Mouse (Mus musculus) limb, embryonic 11.5 days (tissue): ENCODE measurements around the gene Gm28041. TPM values are rescaled to one million over a fixed set of nuclear protein-coding genes. Genes with fewer than 3 reads are reported as not detected.
A peak's percentile ranks its signal among the peaks of the same experiment; 100 is the strongest.
"Not testable (repeated sequence)": the region's sequence is repeated elsewhere in the genome, so short reads cannot be mapped to it uniquely, and the experiment has no call there.

Experiments used
- ATAC-seq: fragments of 200-750 bp; cut with Nextera tagmentation; 2 replicates; pipeline ENCODE4 v1.8.0; 2017; ENCODE audit warnings: low read depth; ENCODE audit not compliant: insufficient number of reproducible peaks, low FRiP score, low TSS enrichment
- DNase-seq: peaks from one replicate; pipeline ENCODE4 v3.0.0-alpha.2; 2015; ENCODE audit warnings: low spot score
- H3K27ac ChIP-seq: fragments of 300-500 bp; sonication (generic); replicated peaks from 2 replicates; pipeline ENCODE4 v1.5.1; 2014; ENCODE audit warnings: low read depth, mild to moderate bottlenecking, low read length
- H3K27me3 ChIP-seq: fragments of 300-500 bp; sonication (generic); 2 replicates; pipeline ENCODE4 v1.6.1; 2014; ENCODE audit warnings: mild to moderate bottlenecking, low read length, mixed read lengths; ENCODE audit not compliant: control insufficient read depth, insufficient read depth
- H3K36me3 ChIP-seq: fragments of 300-500 bp; sonication (generic); 2 replicates; pipeline ENCODE4 v1.6.1; 2014; ENCODE audit warnings: mild to moderate bottlenecking, low read length, moderate library complexity, mixed read lengths; ENCODE audit not compliant: control insufficient read depth, insufficient read depth
- H3K4me1 ChIP-seq: fragments of 300-500 bp; sonication (generic); 2 replicates; pipeline ENCODE4 v1.6.1; 2014; ENCODE audit warnings: low read length, mixed read lengths; ENCODE audit not compliant: control insufficient read depth, insufficient read depth
- H3K4me2 ChIP-seq: fragments of 300-500 bp; sonication (generic); 2 replicates; pipeline ENCODE4 v1.6.1; 2014; ENCODE audit warnings: low read depth, mild to moderate bottlenecking, moderate library complexity; ENCODE audit not compliant: severe bottlenecking
- H3K4me3 ChIP-seq: fragments of 300-500 bp; sonication (generic); 2 replicates; pipeline ENCODE4 v1.5.1; 2014; ENCODE audit warnings: low read depth, low read length
- H3K9ac ChIP-seq: fragments of 300-500 bp; sonication (generic); 2 replicates; pipeline ENCODE4 v1.6.1; 2014; ENCODE audit warnings: mild to moderate bottlenecking, low read length
- H3K9me3 ChIP-seq: fragments of 300-500 bp; sonication (generic); 2 replicates; pipeline ENCODE4 v1.6.1; 2016; ENCODE audit warnings: low read length; ENCODE audit not compliant: control insufficient read depth
- WGBS: fragments of 180-500 bp; shearing (Covaris S2); extraction: QIAGEN DNeasy Blood & Tissue Kit; methylation state at CpG from one replicate; pipeline ENCODE4 v1.1.7; 2014; 5-methylcytosine and 5-hydroxymethylcytosine counted together
- polyA plus RNA-seq: library from polyadenylated mRNA; unstranded; fragments of >200 nt; fragmentation: Nextera tagmentation; extraction: Ambion mirVana; gene quantifications from 2 replicates; pipeline ENCODE4 v1.2.1, GENCODE M21; 2014

Gene Gm28041
- 0.59 TPM in 1 of 2 replicates, not detected in the other for polyA plus RNA-seq

DNA sequence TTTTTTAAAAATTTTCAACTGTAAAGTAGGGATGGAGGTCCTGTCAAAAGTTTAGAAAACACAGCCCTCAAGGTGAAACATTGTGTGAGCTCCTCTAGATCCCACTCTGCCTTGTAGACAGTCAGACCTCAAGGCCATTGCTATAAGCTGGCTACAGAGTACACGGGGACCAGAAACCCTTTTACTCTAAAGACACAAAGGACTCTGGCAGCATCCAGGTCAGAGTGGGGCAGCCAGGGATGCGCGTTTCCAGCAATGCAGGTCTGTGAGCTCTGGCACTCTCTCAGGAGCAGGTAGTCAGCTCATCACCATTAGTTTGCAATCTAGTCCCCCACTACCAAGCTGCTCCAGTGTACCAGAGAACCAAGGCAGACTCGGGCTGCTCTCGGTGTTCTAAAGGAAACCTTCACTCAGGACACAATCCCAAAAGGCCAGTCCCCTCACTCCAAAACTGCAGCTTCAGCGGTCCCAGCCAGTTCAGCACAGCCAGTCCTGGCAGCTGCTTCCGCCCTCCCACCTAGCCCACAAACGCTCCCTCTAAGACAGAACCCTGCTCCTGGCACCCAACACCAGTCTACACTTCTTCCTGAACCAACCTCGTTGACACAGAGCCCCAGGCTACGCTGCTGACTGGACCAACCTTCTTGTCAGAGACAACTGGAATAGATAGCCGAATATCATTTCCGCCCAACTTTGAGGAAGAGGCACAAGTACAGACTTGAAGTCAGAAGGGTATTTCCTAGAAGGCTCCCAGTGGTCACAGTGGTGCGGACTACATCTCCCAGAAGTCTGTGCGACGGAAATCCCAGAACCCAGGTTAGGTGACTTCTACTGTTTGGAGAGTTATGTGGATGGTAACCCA lies at the start of gene Gm28041, which contains the start of gene Zfp456:
Gm28041 (minus strand) TSS at position 684 of the 862 bp plus-strand sequence.
Zfp456 (minus strand) TSS at position 761 of the 862 bp plus-strand sequence.
- H3K9me3 ChIP-seq, H3K36me3 ChIP-seq, H3K9ac ChIP-seq, H3K27ac ChIP-seq, H3K4me1 ChIP-seq, H3K27me3 ChIP-seq: not testable (repeated sequence)
- DNase-seq: peak; percentile 80
- Histone ChIP-seq H3K4me2 (peak within 1 kb of the TSS; percentile 48), H3K4me3 (peak within 1 kb of the TSS; percentile 29; the same call in 1 of the 2 replicates)
- peak; percentile 93 for ATAC-seq
- WGBS: 21% methylated on average over 13 of the region's 15 CpGs

DNA sequence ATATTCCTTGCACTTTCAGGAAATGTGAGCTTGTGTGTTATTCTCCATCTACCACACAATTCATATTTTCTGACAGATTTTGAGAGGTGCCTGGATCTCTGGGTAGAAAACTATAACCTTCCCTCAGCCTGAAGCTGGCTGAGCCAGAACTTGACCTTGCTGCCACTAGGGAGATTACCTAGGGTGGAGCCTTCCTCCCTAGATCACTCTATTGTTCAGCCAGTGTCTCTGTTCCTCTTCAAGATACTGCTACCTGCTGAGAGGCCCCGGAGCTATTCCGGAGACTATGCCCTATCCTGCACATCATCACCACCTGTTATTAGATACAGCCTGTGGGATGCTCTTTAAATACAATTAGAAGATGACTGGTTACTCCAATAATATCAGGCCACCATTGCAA lies 47.0 kb upstream of the Gm28041 start:
- H3K4me3 ChIP-seq, H3K36me3 ChIP-seq, H3K27me3 ChIP-seq, ATAC-seq, H3K27ac ChIP-seq, H3K9me3 ChIP-seq, DNase-seq, H3K9ac ChIP-seq, H3K4me1 ChIP-seq, H3K4me2 ChIP-seq: not testable (repeated sequence)
- 92% methylated on average over 2 of the region's 2 CpGs for WGBS

DNA sequence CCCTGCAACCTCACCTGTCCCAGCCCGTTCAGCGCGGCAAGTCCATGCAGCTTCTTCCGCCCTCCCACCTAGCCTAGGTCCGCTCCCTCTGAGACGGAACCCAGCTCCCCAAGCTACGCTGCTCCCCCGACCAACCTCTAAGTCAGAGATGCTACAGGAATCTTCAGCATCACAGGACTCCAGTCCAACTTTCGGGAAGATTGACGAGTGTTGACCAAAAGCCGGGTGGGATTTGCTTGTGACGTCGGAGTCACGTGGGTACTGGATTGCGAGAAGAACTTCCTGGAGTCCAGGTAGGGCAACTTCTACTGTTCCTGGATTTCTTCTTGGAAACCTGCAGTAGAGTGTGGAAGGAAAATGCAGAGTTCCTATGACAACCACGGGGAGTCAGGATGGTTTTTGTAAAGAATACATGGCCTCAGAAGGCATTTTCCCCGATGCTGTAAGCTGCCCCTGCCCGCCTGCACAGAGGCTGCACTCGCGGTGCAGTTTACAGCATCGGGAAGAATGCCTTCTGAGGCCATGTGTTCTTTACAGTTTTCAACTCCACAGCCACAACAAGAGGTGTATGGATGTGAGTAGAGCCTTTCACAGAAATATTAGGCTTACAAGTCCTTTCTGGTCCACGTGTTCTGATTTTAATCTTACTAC lies 45.8 kb upstream of the Gm28041 start, which contains the start of gene Zfp459:
Zfp459 (minus strand) TSS at position 212 of the 651 bp plus-strand sequence.
- DNase-seq: peak; percentile 72
- peak; percentile 82 for ATAC-seq
- Histone ChIP-seq H3K36me3 (no peaks in the 10 kb centered on the region), H3K27me3 (no peaks in the 10 kb centered on the region), H3K27ac (no peak within 1 kb of the TSS), H3K4me2 (peak within 1 kb of the TSS; percentile 74), H3K4me3 (peak within 1 kb of the TSS; percentile 48), H3K9ac (peak within 1 kb of the TSS; percentile 62), H3K9me3 (no peaks in the 10 kb centered on the region), H3K4me1 (no peaks in the 10 kb centered on the region)
- 2% methylated on average over 22 of the region's 22 CpGs for WGBS

DNA sequence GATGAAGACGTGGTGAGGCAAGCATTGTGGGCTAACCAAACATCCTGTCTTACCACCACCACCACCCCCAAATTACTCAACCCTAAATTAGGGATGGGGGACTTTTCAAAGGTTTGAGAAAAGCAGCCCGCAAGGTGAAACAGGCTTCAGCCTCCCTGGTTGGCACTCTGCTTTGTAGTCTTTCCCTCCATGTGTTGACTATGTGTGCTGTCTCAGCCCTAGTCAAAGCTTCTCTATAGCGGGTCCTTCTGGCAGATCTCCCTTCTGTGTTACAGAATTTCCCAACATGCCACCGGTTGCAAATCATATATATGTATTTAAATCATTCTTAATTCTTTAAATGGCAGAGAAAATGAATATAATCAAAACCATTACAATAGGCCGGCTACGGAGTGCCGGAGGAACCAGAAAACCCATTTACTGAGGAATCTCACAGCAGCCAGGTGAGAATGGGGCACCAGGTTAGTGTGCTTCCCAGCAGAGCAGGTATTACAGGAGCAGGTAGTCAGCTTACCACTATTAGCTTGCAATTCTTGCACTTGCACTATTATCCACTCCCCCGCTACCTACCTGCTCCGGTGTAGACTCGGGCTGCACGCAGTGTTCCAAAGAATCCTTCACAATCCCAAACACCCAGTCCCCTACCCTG lies 45.1 kb upstream of the Gm28041 start:
- Histone ChIP-seq H3K36me3 (no peaks in the 10 kb centered on the region), H3K4me3 (peak overlapping the region; percentile 48), H3K9ac (peak overlapping the region; percentile 62), H3K4me2 (peak overlapping the region; percentile 74), H3K4me1 (no peaks in the 10 kb centered on the region), H3K27me3 (no peaks in the 10 kb centered on the region), H3K27ac (no peak overlapping the region), H3K9me3 (no peaks in the 10 kb centered on the region)
- WGBS: 33% methylated on average over 11 of the region's 11 CpGs
- ATAC-seq: peak; percentile 33; the same call in 1 of the 2 replicates
- no peak for DNase-seq

DNA sequence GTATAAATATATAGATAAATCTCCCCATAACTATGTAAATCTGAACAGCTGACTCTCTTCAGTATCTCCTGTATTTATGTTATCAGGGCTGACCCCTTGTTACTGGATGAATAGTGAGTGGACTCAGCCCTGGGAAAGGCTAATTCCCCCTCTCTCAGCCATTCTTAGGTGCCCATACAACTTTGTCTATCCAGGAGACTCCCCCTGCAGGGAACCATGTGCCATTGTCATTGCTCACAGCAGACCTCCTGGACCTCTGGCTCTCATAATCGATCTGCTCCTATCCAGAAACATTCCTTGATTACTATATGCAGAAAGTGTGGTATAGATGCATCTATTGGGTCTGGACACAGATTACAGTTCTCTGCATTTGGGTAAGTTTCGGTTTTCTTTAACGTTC lies 41.3 kb upstream of the Gm28041 start:
- H3K9me3 ChIP-seq: no peaks in the 10 kb centered on the region
- WGBS: 90% methylated on average over 3 of the region's 3 CpGs
- no peaks in the 10 kb centered on the region for H3K36me3 ChIP-seq
- ATAC-seq (no peak), DNase-seq (no peak)
- H3K9ac ChIP-seq: no peak overlapping the region
- H3K4me3 ChIP-seq: no peak overlapping the region
- H3K4me2 ChIP-seq: no peak overlapping the region
- H3K27ac ChIP-seq: no peak overlapping the region
- no peaks in the 10 kb centered on the region for H3K27me3 ChIP-seq
- H3K4me1 ChIP-seq: no peaks in the 10 kb centered on the region

DNA sequence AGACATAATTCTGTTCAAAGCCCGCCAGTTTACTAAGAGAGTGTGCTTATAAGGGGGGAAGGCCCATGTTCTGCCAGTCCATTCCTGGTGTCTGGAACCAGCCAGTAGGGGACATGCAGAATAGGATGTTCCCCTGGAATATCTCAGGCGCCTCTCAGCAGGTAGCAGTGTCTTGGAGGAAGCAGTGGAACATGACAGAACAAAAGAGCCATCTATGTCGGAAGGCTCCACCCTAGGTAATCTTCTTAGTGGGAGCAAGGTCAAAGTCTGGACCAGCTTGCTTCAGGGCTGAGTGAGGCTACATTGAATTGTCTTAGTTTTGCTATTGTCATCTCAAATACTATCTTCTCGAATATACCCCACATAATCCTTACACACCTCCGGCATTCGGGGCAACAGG lies 40.2 kb upstream of the Gm28041 start:
- H3K9ac ChIP-seq: no peak overlapping the region
- H3K27me3 ChIP-seq: no peaks in the 10 kb centered on the region
- no peaks in the 10 kb centered on the region for H3K36me3 ChIP-seq
- no peak for ATAC-seq
- 91% methylated on average over 6 of the region's 6 CpGs for WGBS
- H3K4me1 ChIP-seq: no peaks in the 10 kb centered on the region
- H3K27ac ChIP-seq: no peak overlapping the region
- no peak for DNase-seq
- H3K9me3 ChIP-seq: no peaks in the 10 kb centered on the region
- no peak overlapping the region for H3K4me2 ChIP-seq
- no peak overlapping the region for H3K4me3 ChIP-seq

DNA sequence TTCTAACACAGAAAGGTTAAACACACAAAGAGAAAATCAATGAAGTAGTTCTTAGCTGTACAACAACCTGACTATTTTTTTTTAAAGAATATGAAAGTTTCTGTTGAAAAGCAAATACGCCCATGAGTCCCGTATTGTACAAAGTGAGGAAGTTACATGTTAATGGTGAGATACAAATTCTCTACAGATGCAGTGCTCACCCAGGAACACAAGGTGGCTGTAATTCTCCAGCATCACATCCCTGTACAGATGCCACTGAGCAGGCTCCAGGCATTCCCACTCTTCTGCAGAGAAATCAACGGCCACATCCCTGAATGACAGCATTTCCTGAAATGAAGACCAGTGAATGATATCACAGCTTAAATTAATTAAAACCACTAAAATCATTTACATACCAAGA lies 38.1 kb upstream of the Gm28041 start:
- not testable (repeated sequence) for H3K27ac ChIP-seq, H3K4me2 ChIP-seq, H3K9ac ChIP-seq, H3K4me3 ChIP-seq, ATAC-seq, H3K4me1 ChIP-seq, H3K27me3 ChIP-seq, H3K9me3 ChIP-seq, H3K36me3 ChIP-seq, DNase-seq
- 79% methylated on average over 3 of the region's 3 CpGs for WGBS

DNA sequence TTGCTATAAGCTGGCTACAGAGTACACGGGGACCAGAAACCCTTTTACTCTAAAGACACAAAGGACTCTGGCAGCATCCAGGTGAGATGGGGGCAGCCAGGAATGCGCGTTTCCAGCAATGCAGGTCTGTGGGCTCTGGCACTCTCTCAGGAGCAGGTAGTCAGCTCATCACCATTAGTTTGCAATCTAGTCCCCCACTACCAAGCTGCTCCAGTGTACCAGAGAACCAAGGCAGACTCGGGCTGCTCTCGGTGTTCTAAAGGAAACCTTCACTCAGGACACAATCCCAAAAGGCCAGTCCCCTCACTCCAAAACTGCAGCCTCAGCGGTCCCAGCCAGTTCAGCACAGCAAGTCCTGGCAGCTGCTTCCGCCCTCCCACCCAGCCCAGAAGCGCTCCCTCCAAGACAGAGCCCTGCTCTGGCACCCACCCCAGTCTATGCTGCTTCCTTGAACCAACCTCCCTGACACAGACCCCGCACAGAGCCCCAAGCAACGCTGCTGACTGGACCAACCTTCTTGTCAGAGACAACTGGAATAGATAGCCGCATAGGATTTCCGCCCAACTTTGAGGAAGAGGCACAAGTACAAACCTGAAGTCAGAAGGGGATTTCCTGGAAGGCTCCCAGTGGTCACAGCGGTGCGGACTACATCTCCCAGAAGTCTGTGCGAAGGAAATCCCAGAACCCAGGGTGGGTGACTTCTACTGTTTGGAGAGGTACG lies 23.8 kb upstream of the Gm28041 start, which contains the start of gene Zfp429:
Zfp429 (minus strand) TSS at position 637 of the 721 bp plus-strand sequence.
- H3K9me3 ChIP-seq, H3K4me1 ChIP-seq, H3K36me3 ChIP-seq, H3K27me3 ChIP-seq, H3K27ac ChIP-seq: not testable (repeated sequence)
- peak within 1 kb of the TSS; percentile 47 for H3K4me3 ChIP-seq
- ATAC-seq (peak; percentile 93), DNase-seq (peak; percentile 83)
- WGBS: 4% methylated on average over 14 of the region's 16 CpGs
- 0 out of 2 replicates have a peak within 1 kb of the TSS, but pooled peaks have one; percentile 24 for H3K9ac ChIP-seq
- H3K4me2 ChIP-seq: peak within 1 kb of the TSS; percentile 54
